Mouse (Mus musculus) brain, embryonic 14.5 days (tissue): ENCODE measurements at regions not wholly inside any gene's neighbourhood (a gene's known extent, or its start where the extent isn't known, plus 50 kb on each side); places are given as distances from the start of the nearest gene placed in this dataset.

Source experiments
- CTCF ChIP-seq: fragments of 200-500 bp; IDR thresholded peaks from 2 replicates; pipeline ENCODE4 v1.5.1; 2012; ENCODE audit warnings: inconsistent platforms, mild to moderate bottlenecking, moderate library complexity, borderline replicate concordance; ENCODE audit not compliant: insufficient read depth, insufficient read length; ENCODE audit errors: extremely low read depth
- POLR2A ChIP-seq: fragments of 200-500 bp; IDR thresholded peaks from 2 replicates; pipeline ENCODE4 v1.6.1; 2012; ENCODE audit warnings: mild to moderate bottlenecking, inconsistent platforms, borderline replicate concordance; ENCODE audit not compliant: poor library complexity, insufficient read depth, insufficient read length, severe bottlenecking; ENCODE audit errors: extremely low read depth

- TF ChIP-seq CTCF (no peak), POLR2A (no peak)
Observed at GRCm38 (mm10) chr1:145461128-145461527, 685.9 kb upstream of the Rgs18 start.
